Comparison of ENCODE assay signal across 16 mouse cellular contexts in the genomic region with DNA sequence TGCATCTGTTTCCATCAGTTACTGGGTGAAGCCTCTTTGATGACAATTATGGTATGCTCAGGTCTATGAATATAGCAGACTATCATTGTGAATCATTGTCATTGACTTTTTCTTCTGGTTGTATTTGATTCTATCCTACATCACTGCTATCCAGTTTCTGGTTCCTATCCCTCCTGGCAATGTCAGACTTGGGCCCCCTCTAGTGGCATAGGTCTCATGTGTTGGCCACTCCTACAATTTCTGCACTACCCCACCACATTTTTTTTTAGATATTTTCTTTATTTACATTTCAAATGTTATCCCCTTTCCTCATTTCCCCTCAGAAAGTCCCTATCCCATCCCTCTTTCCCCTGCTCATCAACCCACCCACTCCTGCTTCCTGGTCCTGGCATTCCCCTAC.
DNase-seq lines count a peak whose midpoint lies in the region; ATAC-seq and TF ChIP-seq lines count a peak whose summit lies in the region.
"Had no signal": no experiment of that assay in that cellular context is flagged by ENCODE, and none has a peak within 500 bp of the region (broad histone marks: within the 10 kb centered on the region; RNA-seq: fewer than 3 reads in every experiment).

No protein-coding gene starts in this region.

- no peak overlapping the region for H3K4me3 ChIP-seq in intestine, postnatal 0 days (ENCODE audit: low read depth, low read length)
- H3K4me3 ChIP-seq in intestine, embryonic 15.5 days (replicated peaks) = no peak overlapping the region
- H3K4me3 ChIP-seq: erythroblast, embryonic 14.5 days; heart, embryonic 13.5 days; hindbrain, embryonic 10.5 days; limb, embryonic 10.5 days; midbrain, embryonic 10.5 days had no signal

- H3K4me1 ChIP-seq in intestine, postnatal 0 days (replicated peaks; ENCODE audit: control insufficient read depth, insufficient read depth, low read length) = no peaks in the 10 kb centered on the region
- H3K4me1 ChIP-seq in intestine, embryonic 15.5 days (replicated peaks) = no peaks in the 10 kb centered on the region
- H3K4me1 ChIP-seq: hindbrain, embryonic 10.5 days; limb, embryonic 10.5 days; midbrain, embryonic 10.5 days had no signal

- peak; percentile 3 for DNase-seq in adrenal gland, postnatal 10 days
- DNase-seq in adrenal gland, adult 2 months = no peak
- DNase-seq in A20 (ENCODE audit: low read depth, low spot score) = peak; percentile 37
- no peak for DNase-seq in brain, embryonic 14.5 days (ENCODE audit: low read depth)
- no peak for DNase-seq in thymus, postnatal 10 days (ENCODE audit: low spot score in 2 of 2)
- DNase-seq in ovary, postnatal 10 days (ENCODE audit: low spot score) = no peak
- DNase-seq: gastrocnemius, postnatal 25 days had no signal

- H3K9ac ChIP-seq in intestine, postnatal 0 days (ENCODE audit: low read depth, low read length) = no peak overlapping the region
- no peak overlapping the region for H3K9ac ChIP-seq in intestine, embryonic 15.5 days
- H3K9ac ChIP-seq: heart, embryonic 13.5 days; liver, embryonic 14.5 days had no signal

- H3K27me3 ChIP-seq in intestine, postnatal 0 days (replicated peaks; ENCODE audit: control insufficient read depth, insufficient read depth, low read length) = no peaks in the 10 kb centered on the region
- H3K27me3 ChIP-seq in intestine, embryonic 15.5 days (replicated peaks) = no peaks in the 10 kb centered on the region
- H3K27me3 ChIP-seq: heart, embryonic 13.5 days had no signal

- H3K27ac ChIP-seq in intestine, postnatal 0 days (ENCODE audit: low read depth, low read length) = no peak overlapping the region
- no peak overlapping the region for H3K27ac ChIP-seq in intestine, embryonic 15.5 days
- H3K27ac ChIP-seq: heart, embryonic 13.5 days; hindbrain, embryonic 10.5 days; limb, embryonic 10.5 days; liver, embryonic 14.5 days; midbrain, embryonic 10.5 days had no signal

- ATAC-seq in intestine, postnatal 0 days = no peak
- no peak for ATAC-seq in intestine, embryonic 15.5 days
- ATAC-seq: intestine, embryonic 16.5 days had no signal

- no peak overlapping the region for H3K4me2 ChIP-seq in intestine, postnatal 0 days (replicated peaks; ENCODE audit: low read depth)
- H3K4me2 ChIP-seq in intestine, embryonic 15.5 days (replicated peaks) = no peak overlapping the region
- H3K4me2 ChIP-seq: heart, embryonic 13.5 days had no signal

- TF ChIP-seq POLR2A in brain, embryonic 14.5 days (IDR thresholded peaks at IDR 0.05; ENCODE audit: borderline replicate concordance, extremely low read depth, insufficient read depth, insufficient read length, poor library complexity, severe bottlenecking) = no peak

- no peaks in the 10 kb centered on the region for H3K9me3 ChIP-seq in intestine, postnatal 0 days (ENCODE audit: control insufficient read depth)
- no peaks in the 10 kb centered on the region for H3K9me3 ChIP-seq in intestine, embryonic 15.5 days
- H3K9me3 ChIP-seq: heart, embryonic 13.5 days; hindbrain, embryonic 10.5 days; limb, embryonic 10.5 days; midbrain, embryonic 10.5 days had no signal

- TF ChIP-seq CTCF in intestine, postnatal 0 days (IDR thresholded peaks at IDR 0.05; ENCODE audit: low read depth) = peak; percentile 39; the same call in 1 of the 2 replicates
- TF ChIP-seq CTCF in brain, embryonic 14.5 days (IDR thresholded peaks at IDR 0.05; ENCODE audit: borderline replicate concordance, extremely low read depth, insufficient read depth, insufficient read length) = peak; percentile 30; the same call in 1 of the 2 replicates

- H3K36me3 ChIP-seq in intestine, postnatal 0 days (ENCODE audit: control insufficient read depth, insufficient read depth) = no peaks in the 10 kb centered on the region
- H3K36me3 ChIP-seq in intestine, embryonic 15.5 days = no peaks in the 10 kb centered on the region
- H3K36me3 ChIP-seq: heart, embryonic 13.5 days; hindbrain, embryonic 10.5 days; limb, embryonic 10.5 days; midbrain, embryonic 10.5 days had no signal

Comparison
In these comparisons a context has a peak if more than half of its experiments do, and no peak if none do; other contexts are left out.
1. DNase-seq: peak in adrenal gland, postnatal 10 days (single experiment) and A20 (single experiment); none in adrenal gland, adult 2 months (single experiment), brain, embryonic 14.5 days (single experiment), thymus, postnatal 10 days (0 of 2) and ovary, postnatal 10 days (single experiment).